Mouse (Mus musculus) ES-E14 (cell line): Measurements from ENCODE around the gene G3bp2.

Experiments used
- MAFK ChIP-seq: IDR thresholded peaks from 2 replicates; pipeline ENCODE4 v1.6.1; 2014; ENCODE audit warnings: mild to moderate bottlenecking, low read depth, low read length, inconsistent platforms; ENCODE audit not compliant: insufficient read depth
- ZNF384 ChIP-seq: IDR thresholded peaks from 2 replicates; pipeline ENCODE4 v1.6.1; 2012; ENCODE audit warnings: low read depth, low read length, inconsistent platforms

GRCm38 (mm10) chr5:92098351-92099109 is 15.0 kb upstream of the G3bp2 start:
- TF ChIP-seq ZNF384 (no peak), MAFK (no peak)
